Mouse (Mus musculus) spleen, adult 2 months (tissue): Measurements from ENCODE around the gene Arhgap17. TPM values are rescaled to one million over a fixed set of nuclear protein-coding genes. Genes with fewer than 3 reads are reported as not detected.

Source experiments
- DNase-seq, 2 experiments: peaks; one replicate each; pipeline versions ENCODE4 v3.0.0 to v3.0.0-alpha.2; 2012 to 2021; ENCODE audit warnings: low spot score in 2 of 2, low read depth in 1 of 2
- H3K27ac ChIP-seq: fragments of 200-500 bp; 2 replicates; pipeline ENCODE4 v1.5.1; 2012; ENCODE audit warnings: low read length, inconsistent platforms; ENCODE audit not compliant: insufficient read depth
- H3K27me3 ChIP-seq: fragments of 200-500 bp; 2 replicates; pipeline ENCODE4 v1.6.1; 2012; ENCODE audit warnings: mild to moderate bottlenecking, moderate library complexity, low read length, inconsistent platforms; ENCODE audit not compliant: control insufficient read depth, insufficient read depth
- H3K36me3 ChIP-seq: fragments of 200-500 bp; 2 replicates; pipeline ENCODE4 v1.6.1; 2012; ENCODE audit warnings: mild to moderate bottlenecking, low read length, inconsistent platforms; ENCODE audit not compliant: control insufficient read depth, insufficient read depth
- H3K4me1 ChIP-seq: fragments of 200-500 bp; 2 replicates; pipeline ENCODE4 v1.6.1; 2011; ENCODE audit warnings: inconsistent platforms; ENCODE audit not compliant: control insufficient read depth, insufficient read depth, insufficient read length
- H3K4me3 ChIP-seq: fragments of 200-500 bp; 2 replicates; pipeline ENCODE4 v1.5.1; 2011; ENCODE audit warnings: mild to moderate bottlenecking, inconsistent platforms; ENCODE audit not compliant: insufficient read depth, insufficient read length; ENCODE audit errors: extremely low read depth
- CTCF ChIP-seq: fragments of 200-500 bp; IDR thresholded peaks from 2 replicates; pipeline ENCODE4 v1.5.1; 2011; ENCODE audit warnings: mild to moderate bottlenecking, inconsistent platforms; ENCODE audit not compliant: insufficient read depth, insufficient read length, insufficient replicate concordance; ENCODE audit errors: extremely low read depth
- POLR2A ChIP-seq: fragments of 200-500 bp; IDR thresholded peaks from 2 replicates; pipeline ENCODE4 v1.6.1; 2011; ENCODE audit warnings: low read depth, low read length, inconsistent platforms
- WGBS: fragments of 180-500 bp; shearing (Covaris S2); methylation state at CpG from one replicate; pipeline ENCODE4 v1.1.7; 2018; 5-methylcytosine and 5-hydroxymethylcytosine counted together
- polyA plus RNA-seq: library from polyadenylated mRNA; depleted of rRNA; stranded (reverse); fragments of >200 nt; gene quantifications from 2 replicates; pipeline ENCODE4 v1.2.3, GENCODE M21; 2012

Gene Arhgap17
- polyA plus RNA-seq, 1 experiment, result 68.0 TPM

DNA sequence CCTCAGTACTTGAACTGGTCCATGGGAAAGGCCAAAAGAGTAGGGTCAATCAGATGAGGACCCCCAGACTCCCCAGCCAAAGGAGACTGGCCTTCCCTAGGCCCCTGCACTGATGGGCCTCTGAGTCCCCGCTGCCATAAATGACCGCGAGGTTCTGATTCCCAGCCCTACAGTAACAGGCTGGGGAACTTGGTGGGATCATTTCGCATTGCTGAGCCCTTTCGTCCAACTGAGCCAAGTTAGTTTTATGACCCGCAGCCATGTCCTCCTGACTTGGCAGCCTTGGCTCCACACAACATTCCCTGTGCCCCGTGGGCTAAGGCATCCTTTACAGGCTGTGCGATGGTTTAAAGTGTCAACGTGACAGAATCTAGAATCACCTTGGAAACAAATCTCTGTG, 985 bp upstream of the Arhgap17 start:
- WGBS, result 75% methylated on average over 9 of the region's 9 CpGs
- TF ChIP-seq CTCF (no peak), POLR2A (no peak)
- Histone ChIP-seq H3K27me3 (no peaks in the 10 kb centered on the region), H3K4me3 (peak overlapping the region; percentile 73; the same call in 1 of the 2 replicates), H3K27ac (peak overlapping the region; percentile 42; the same call in 1 of the 2 replicates), H3K4me1 (peaks cover 18% of the 10 kb centered on the region; the same call in 1 of the 2 replicates), H3K36me3 (no peaks in the 10 kb centered on the region)
- DNase-seq, result no peak

DNA sequence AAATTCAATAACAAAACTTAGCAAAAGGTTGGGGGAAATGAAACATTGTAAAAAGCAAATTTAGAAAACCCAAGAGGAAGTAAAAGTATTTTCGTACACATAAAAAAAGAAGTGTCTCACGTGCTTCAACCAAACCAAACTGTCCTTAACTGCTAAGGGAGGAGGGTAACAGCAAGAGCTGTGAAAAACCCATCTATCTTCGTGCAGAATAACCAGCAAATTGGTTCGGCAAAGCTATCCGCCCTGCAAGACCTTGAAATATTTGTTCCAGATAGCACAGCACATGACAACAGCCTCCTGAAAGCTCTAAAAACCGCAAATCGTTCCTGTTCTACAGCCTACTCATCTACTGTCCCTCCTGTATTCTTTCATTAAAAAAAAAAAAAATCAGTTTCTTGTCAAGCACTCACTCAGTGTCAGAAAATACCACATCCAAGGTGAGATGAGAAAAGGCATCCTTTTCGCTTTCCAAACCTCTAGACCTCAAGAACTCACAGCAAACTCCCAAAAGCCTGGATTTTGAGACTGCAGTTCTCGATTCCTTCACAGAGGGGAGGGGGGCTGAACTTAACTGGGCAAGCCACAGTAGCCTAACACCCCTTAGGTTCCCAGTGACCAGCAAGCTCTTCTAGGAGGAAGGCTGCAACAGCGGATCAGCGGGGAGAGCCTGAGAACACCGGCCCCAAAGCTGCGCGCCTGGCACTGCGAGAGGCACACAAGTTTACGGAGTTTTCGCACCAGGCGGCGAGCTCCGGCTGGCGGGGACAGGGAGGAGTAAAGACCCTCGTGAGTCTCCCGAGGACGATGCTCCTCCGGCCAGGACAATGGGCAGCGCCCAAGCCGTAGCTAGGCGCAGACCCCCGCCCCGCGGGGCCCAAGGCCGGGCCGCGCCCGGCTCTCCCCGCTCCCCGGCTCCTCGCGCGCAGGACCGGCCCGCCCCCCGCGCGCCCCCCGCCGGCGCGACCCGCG, 653 bp downstream of the Arhgap17 start:
- Histone ChIP-seq H3K4me3 (peak overlapping the region; percentile 85), H3K4me1 (peaks cover 25% of the 10 kb centered on the region; the same call in 1 of the 2 replicates), H3K36me3 (0 out of 2 replicates have a peak, but pooled peaks cover 2% of the 10 kb centered on the region), H3K27me3 (no peaks in the 10 kb centered on the region), H3K27ac (peak overlapping the region; percentile 86)
- DNase-seq, result peak in 1 of 2 experiments; percentile 57
- under 1% methylated on average over 47 of the region's 51 CpGs for WGBS
- TF ChIP-seq CTCF, result no peak
- no peak for TF ChIP-seq POLR2A

DNA sequence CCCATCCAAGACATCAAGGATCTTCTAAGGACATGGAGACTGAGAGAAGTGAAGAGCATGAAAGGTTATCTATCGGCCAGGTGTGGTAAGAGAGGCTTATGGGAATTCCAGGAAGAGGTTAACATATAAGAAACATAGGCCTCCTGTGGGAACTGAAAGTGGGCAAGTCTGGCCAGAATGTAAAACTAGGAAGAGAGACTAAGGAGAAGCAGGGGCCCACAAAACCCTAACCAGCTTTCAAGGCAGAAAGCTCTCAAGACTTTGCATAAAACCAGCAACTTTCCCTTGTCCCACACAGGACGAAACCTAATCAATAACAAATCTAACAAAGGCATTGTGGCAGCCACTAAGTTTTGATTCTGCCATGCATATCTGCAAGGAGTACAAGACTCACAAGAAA, 1.5 kb downstream of the Arhgap17 start:
- H3K4me1 ChIP-seq, result peaks cover 27% of the 10 kb centered on the region; the same call in 1 of the 2 replicates
- H3K27me3 ChIP-seq, result no peaks in the 10 kb centered on the region
- DNase-seq, result no peak
- H3K36me3 ChIP-seq, result peaks cover 3% of the 10 kb centered on the region; the same call in 1 of the 2 replicates
- TF ChIP-seq CTCF (no peak), POLR2A (no peak)
- H3K27ac ChIP-seq, result peak overlapping the region; percentile 62
- WGBS, result 23% methylated on average over 2 of the region's 2 CpGs
- peak overlapping the region; percentile 49 for H3K4me3 ChIP-seq

DNA sequence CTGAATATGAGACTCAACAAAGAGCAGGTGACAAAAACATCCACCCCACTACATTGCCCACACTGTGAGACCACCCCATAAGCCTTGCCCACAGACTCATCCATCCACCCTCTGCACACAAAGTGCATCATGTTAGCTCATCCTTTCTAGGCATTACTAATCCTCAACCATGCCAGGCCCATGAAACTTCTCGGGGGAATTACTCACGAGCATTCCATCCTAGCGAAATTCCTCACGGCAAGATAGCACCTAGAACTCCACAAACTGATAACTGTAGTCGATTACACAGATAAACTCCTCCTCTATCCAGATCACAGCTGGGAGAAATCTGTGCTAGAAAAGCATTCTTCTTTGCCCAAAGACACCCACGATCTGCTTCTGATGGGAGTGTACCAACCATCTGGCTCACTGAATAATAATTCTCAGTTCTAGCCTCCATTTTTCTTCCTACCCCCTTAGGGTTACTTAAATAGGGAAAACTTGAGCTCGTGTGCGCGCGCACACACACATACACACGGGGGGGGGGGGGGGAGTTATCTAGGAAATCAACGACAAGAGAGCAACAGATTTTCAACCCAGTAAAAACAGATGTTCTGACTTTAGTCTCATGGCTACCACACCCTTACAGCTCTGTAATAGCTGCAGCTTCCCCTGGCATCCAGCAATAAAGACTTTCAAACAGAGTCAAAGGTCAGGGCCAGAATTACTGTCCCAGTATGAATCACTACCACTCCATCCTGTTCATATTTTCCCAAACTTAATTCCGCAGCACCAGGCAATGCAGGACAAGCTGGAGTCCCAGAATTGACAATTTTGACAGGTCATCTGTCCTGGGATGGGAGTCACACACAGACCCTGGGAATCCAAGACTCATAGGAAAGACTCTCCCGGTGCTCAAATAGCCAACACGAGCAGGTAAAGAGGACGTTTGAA, 2.2 kb downstream of the Arhgap17 start:
- peaks cover 3% of the 10 kb centered on the region; the same call in 1 of the 2 replicates for H3K36me3 ChIP-seq
- no peak for DNase-seq
- peak overlapping the region; percentile 62 for H3K27ac ChIP-seq
- TF ChIP-seq CTCF (no peak), POLR2A (no peak)
- peak overlapping the region; percentile 49 for H3K4me3 ChIP-seq
- H3K27me3 ChIP-seq, result no peaks in the 10 kb centered on the region
- WGBS, result 57% methylated on average over 16 of the region's 16 CpGs
- peaks cover 27% of the 10 kb centered on the region; the same call in 1 of the 2 replicates for H3K4me1 ChIP-seq

DNA sequence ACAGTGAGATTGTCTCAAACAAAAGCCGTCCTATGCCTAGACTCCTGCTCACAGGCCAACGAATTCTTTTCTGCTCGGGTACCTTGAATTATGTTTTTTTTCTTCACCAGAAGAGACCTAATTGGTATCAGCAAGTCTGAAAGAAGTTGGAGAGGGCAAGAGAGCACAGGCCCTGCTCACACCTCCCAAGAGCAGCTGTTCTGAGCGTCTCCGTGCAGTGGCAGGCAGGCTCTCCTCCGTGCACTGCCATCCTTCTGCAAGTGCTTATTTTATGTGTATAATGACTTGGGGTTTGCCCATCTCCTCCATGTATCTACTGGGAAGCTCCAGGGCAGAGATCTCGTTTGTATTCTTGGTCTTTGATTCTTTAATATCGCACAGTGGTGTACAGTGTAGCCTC, 2.9 kb downstream of the Arhgap17 start:
- no peak for TF ChIP-seq POLR2A
- TF ChIP-seq CTCF, result no peak
- H3K27ac ChIP-seq, result peak overlapping the region; percentile 54
- WGBS, result 67% methylated on average over 8 of the region's 8 CpGs
- peaks cover 3% of the 10 kb centered on the region; the same call in 1 of the 2 replicates for H3K36me3 ChIP-seq
- H3K4me3 ChIP-seq, result no peak overlapping the region; the same call in 1 of the 2 replicates
- H3K4me1 ChIP-seq, result peaks cover 27% of the 10 kb centered on the region; the same call in 1 of the 2 replicates
- DNase-seq, result no peak
- H3K27me3 ChIP-seq, result no peaks in the 10 kb centered on the region
